Mouse (Mus musculus): Measurements from ENCODE around the gene Gm5152.
"Not testable (repeated sequence)": the region's sequence is repeated elsewhere in the genome, so short reads cannot be mapped to it uniquely, and the experiment has no call there.

Gm5152 gene

GRCm38 (mm10) chr5:10246426-10246825, at the start of gene Gm5152:
TSS of gene Gm5152 (minus strand) at chr5:10246526.
- DNase-seq (ENCODE audit: low spot score) = not testable (repeated sequence)

- not testable (repeated sequence) for DNase-seq (ENCODE audit: low spot score)
Observed at GRCm38 (mm10) chr5:10254768-10255167, 8.4 kb upstream of the Gm5152 start.

GRCm38 (mm10) chr5:10245770-10246169, 556 bp downstream of the Gm5152 start:
- DNase-seq (ENCODE audit: low spot score) = not testable (repeated sequence)

GRCm38 (mm10) chr5:10240436-10240835, 5.9 kb downstream of the Gm5152 start:
- DNase-seq (ENCODE audit: low spot score) = not testable (repeated sequence)

GRCm38 (mm10) chr5:10220317-10220716, 26.0 kb downstream of the Gm5152 start:
- DNase-seq (ENCODE audit: low spot score) = no peak

GRCm38 (mm10) chr5:10203067-10203466, 43.3 kb downstream of the Gm5152 start:
- no peak for DNase-seq (ENCODE audit: low spot score)

GRCm38 (mm10) chr5:10196880-10197279, 49.4 kb downstream of the Gm5152 start:
- DNase-seq (ENCODE audit: low spot score) = no peak
